ENCODE assay signal across 24 mouse cellular contexts in the genomic region with DNA sequence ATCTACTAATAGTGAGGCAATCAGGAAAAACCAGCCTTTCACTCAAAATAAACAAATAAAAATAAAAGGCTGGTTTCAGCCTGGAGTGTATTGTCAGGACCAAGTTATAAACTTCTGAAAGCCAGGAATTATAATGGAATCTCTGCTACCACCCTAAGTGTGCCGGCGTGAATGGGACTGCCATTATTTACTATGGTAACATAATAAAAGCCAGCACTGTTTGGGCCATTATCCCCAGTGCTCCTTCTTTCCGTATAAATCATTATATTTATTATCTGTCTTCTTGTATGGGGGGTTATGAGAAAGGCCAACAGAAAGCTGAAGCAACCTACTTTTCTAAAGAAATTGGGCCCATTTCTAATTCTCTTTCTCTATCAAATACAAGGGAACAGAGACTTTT.
DNase-seq lines count a peak whose midpoint lies in the region; ATAC-seq lines count a peak whose summit lies in the region.
"Had no signal": no experiment of that assay in that cellular context is flagged by ENCODE, and none has a peak within 500 bp of the region (broad histone marks: within the 10 kb centered on the region; RNA-seq: fewer than 3 reads in every experiment).

No protein-coding gene starts in this region.

- 17% methylated on average over 3 of the region's 3 CpGs for WGBS in limb, embryonic 11.5 days
- 32% methylated on average over 3 of the region's 3 CpGs for WGBS in limb, embryonic 10.5 days
- 10% methylated on average over 3 of the region's 3 CpGs for WGBS in neural tube, embryonic 12.5 days
- 9% methylated on average over 3 of the region's 3 CpGs for WGBS in neural tube, embryonic 14.5 days

- no peaks in the 10 kb centered on the region for H3K4me1 ChIP-seq in limb, embryonic 11.5 days (ENCODE audit: control insufficient read depth, insufficient read depth, low read length)
- H3K4me1 ChIP-seq in limb, embryonic 10.5 days, result 0 out of 2 replicates have a peak, but pooled peaks cover 5% of the 10 kb centered on the region
- H3K4me1 ChIP-seq in neural tube, embryonic 12.5 days, result peaks cover 2% of the 10 kb centered on the region; the same call in 1 of the 2 replicates
- H3K4me1 ChIP-seq in neural tube, embryonic 14.5 days (ENCODE audit: control insufficient read depth, insufficient read depth, low read length), result no peaks in the 10 kb centered on the region
- H3K4me1 ChIP-seq: embryonic facial prominence, embryonic 13.5 days; embryonic facial prominence, embryonic 15.5 days; forebrain, embryonic 10.5 days; forebrain, embryonic 12.5 days had no signal

- H3K4me2 ChIP-seq in limb, embryonic 11.5 days (ENCODE audit: low read depth, severe bottlenecking), result no peak overlapping the region
- no peak overlapping the region for H3K4me2 ChIP-seq in neural tube, embryonic 12.5 days (replicated peaks)
- no peak overlapping the region for H3K4me2 ChIP-seq in neural tube, embryonic 14.5 days (ENCODE audit: low read depth, low read length)
- H3K4me2 ChIP-seq: embryonic facial prominence, embryonic 13.5 days; embryonic facial prominence, embryonic 15.5 days; forebrain, embryonic 12.5 days had no signal

- H3K4me3 ChIP-seq in limb, embryonic 11.5 days (ENCODE audit: low read depth, low read length), result no peak overlapping the region
- H3K4me3 ChIP-seq in limb, embryonic 10.5 days, result no peak overlapping the region
- H3K4me3 ChIP-seq in neural tube, embryonic 12.5 days, result no peak overlapping the region
- no peak overlapping the region for H3K4me3 ChIP-seq in neural tube, embryonic 14.5 days (ENCODE audit: low read depth, low read length)
- H3K4me3 ChIP-seq: embryonic facial prominence, embryonic 13.5 days; embryonic facial prominence, embryonic 15.5 days; erythroblast, embryonic 14.5 days; forebrain, embryonic 10.5 days; forebrain, embryonic 12.5 days had no signal

- no peaks in the 10 kb centered on the region for H3K9me3 ChIP-seq in limb, embryonic 11.5 days (ENCODE audit: control insufficient read depth, low read length)
- H3K9me3 ChIP-seq in limb, embryonic 10.5 days (replicated peaks), result no peaks in the 10 kb centered on the region
- H3K9me3 ChIP-seq in neural tube, embryonic 12.5 days, result no peaks in the 10 kb centered on the region
- H3K9me3 ChIP-seq in neural tube, embryonic 14.5 days (ENCODE audit: control insufficient read depth, low read length), result no peaks in the 10 kb centered on the region
- H3K9me3 ChIP-seq: embryonic facial prominence, embryonic 13.5 days; embryonic facial prominence, embryonic 15.5 days; forebrain, embryonic 10.5 days; forebrain, embryonic 12.5 days had no signal

- 0 out of 2 replicates have a peak, but pooled peaks have one; percentile 39 for ATAC-seq in limb, embryonic 11.5 days (ENCODE audit: insufficient number of reproducible peaks, low FRiP score, low TSS enrichment, low read depth)
- ATAC-seq in neural tube, embryonic 12.5 days (ENCODE audit: low FRiP score, low read depth), result peak; percentile 56; the same call in 1 of the 2 replicates
- 0 out of 2 replicates have a peak, but pooled peaks have one; percentile 48 for ATAC-seq in neural tube, embryonic 14.5 days (ENCODE audit: low read depth)
- ATAC-seq: forebrain, embryonic 14.5 days; forebrain, embryonic 16.5 days had no signal

- DNase-seq in embryo, embryonic 11 days, result peak; percentile 28
- no peak for DNase-seq in embryo, embryonic 10 days (ENCODE audit: low spot score)
- DNase-seq in limb, embryonic 11.5 days (ENCODE audit: low spot score), result no peak
- no peak for DNase-seq in limb, embryonic 10.5 days (ENCODE audit: low spot score)
- DNase-seq in neural tube, embryonic 10.5 days (ENCODE audit: extremely low spot score, low spot score), result no peak
- no peak for DNase-seq in left cerebral cortex, adult 9 months (ENCODE audit: low spot score in 2 of 2)
- DNase-seq: adrenal gland, adult 2 months; adrenal gland, postnatal 10 days; adrenal gland, postnatal 25 days; cerebellum, adult 11 months; cerebellum, adult 18-20 months; cerebellum, adult 8-10 months; cerebellum, adult 9-11 months; cerebellum, postnatal 14 days; cerebellum, postnatal 36 days had no signal

- no peaks in the 10 kb centered on the region for H3K27me3 ChIP-seq in limb, embryonic 11.5 days (ENCODE audit: control insufficient read depth, insufficient read depth, low read length)
- H3K27me3 ChIP-seq in limb, embryonic 10.5 days (ENCODE audit: low read depth, poor library complexity, severe bottlenecking), result 0 out of 2 replicates have a peak, but pooled peaks cover 8% of the 10 kb centered on the region
- no peaks in the 10 kb centered on the region for H3K27me3 ChIP-seq in neural tube, embryonic 12.5 days (replicated peaks)
- H3K27me3 ChIP-seq in neural tube, embryonic 14.5 days (ENCODE audit: control insufficient read depth, insufficient read depth, low read length), result no peaks in the 10 kb centered on the region
- H3K27me3 ChIP-seq: embryonic facial prominence, embryonic 13.5 days; embryonic facial prominence, embryonic 15.5 days; forebrain, embryonic 12.5 days had no signal

- H3K27ac ChIP-seq in limb, embryonic 11.5 days (replicated peaks; ENCODE audit: low read depth, low read length), result no peak overlapping the region
- H3K27ac ChIP-seq in limb, embryonic 10.5 days, result no peak overlapping the region
- H3K27ac ChIP-seq in neural tube, embryonic 12.5 days, result no peak overlapping the region
- no peak overlapping the region for H3K27ac ChIP-seq in neural tube, embryonic 14.5 days (ENCODE audit: low read depth, low read length)
- H3K27ac ChIP-seq: embryonic facial prominence, embryonic 13.5 days; embryonic facial prominence, embryonic 15.5 days; forebrain, embryonic 10.5 days; forebrain, embryonic 12.5 days had no signal

- no peak overlapping the region for H3K9ac ChIP-seq in limb, embryonic 11.5 days (ENCODE audit: low read length)
- H3K9ac ChIP-seq in neural tube, embryonic 12.5 days, result no peak overlapping the region
- H3K9ac ChIP-seq in neural tube, embryonic 14.5 days (replicated peaks; ENCODE audit: low read depth, low read length), result no peak overlapping the region
- H3K9ac ChIP-seq: embryonic facial prominence, embryonic 13.5 days; embryonic facial prominence, embryonic 15.5 days; forebrain, embryonic 12.5 days had no signal

- no peaks in the 10 kb centered on the region for H3K36me3 ChIP-seq in limb, embryonic 11.5 days (ENCODE audit: control insufficient read depth, insufficient read depth, low read length)
- H3K36me3 ChIP-seq in limb, embryonic 10.5 days, result no peaks in the 10 kb centered on the region
- no peaks in the 10 kb centered on the region for H3K36me3 ChIP-seq in neural tube, embryonic 12.5 days
- no peaks in the 10 kb centered on the region for H3K36me3 ChIP-seq in neural tube, embryonic 14.5 days (ENCODE audit: control insufficient read depth, insufficient read depth, low read length)
- H3K36me3 ChIP-seq: embryonic facial prominence, embryonic 13.5 days; embryonic facial prominence, embryonic 15.5 days; forebrain, embryonic 10.5 days; forebrain, embryonic 12.5 days had no signal
